Mouse (Mus musculus) small intestine, adult 2 months (tissue): Measurements from ENCODE around the gene Gmnc. TPM values are rescaled to one million over a fixed set of nuclear protein-coding genes. Genes with fewer than 3 reads are reported as not detected.

Experiments used
- H3K27ac ChIP-seq: fragments of 200-500 bp; 2 replicates; pipeline ENCODE4 v1.5.1; 2012; ENCODE audit warnings: low read depth, low read length, control low read depth, inconsistent platforms; ENCODE audit not compliant: insufficient read depth
- H3K27me3 ChIP-seq: fragments of 200-500 bp; 2 replicates; pipeline ENCODE4 v1.6.1; 2012; ENCODE audit warnings: mild to moderate bottlenecking, moderate library complexity, low read length, inconsistent platforms; ENCODE audit not compliant: control insufficient read depth, insufficient read depth
- H3K36me3 ChIP-seq: fragments of 200-500 bp; 2 replicates; pipeline ENCODE4 v1.6.1; 2012; ENCODE audit warnings: mild to moderate bottlenecking, low read length, control low read depth, inconsistent platforms; ENCODE audit not compliant: control insufficient read depth, insufficient read depth
- H3K4me1 ChIP-seq: fragments of 200-500 bp; 2 replicates; pipeline ENCODE4 v1.6.1; 2012; ENCODE audit warnings: low read length, inconsistent platforms, mixed read lengths; ENCODE audit not compliant: control insufficient read depth, insufficient read depth, insufficient read length
- H3K4me3 ChIP-seq: fragments of 200-500 bp; 2 replicates; pipeline ENCODE4 v1.5.1; 2012; ENCODE audit warnings: low read depth, mild to moderate bottlenecking, control low read depth, inconsistent platforms, low read length, moderate library complexity
- CTCF ChIP-seq: fragments of 200-500 bp; IDR thresholded peaks from 2 replicates; pipeline ENCODE4 v1.5.1; 2012; ENCODE audit warnings: low read depth, mild to moderate bottlenecking, control low read depth, inconsistent platforms, low read length, moderate library complexity, mixed read lengths; ENCODE audit not compliant: insufficient replicate concordance, insufficient read length; ENCODE audit errors: extremely low read depth
- POLR2A ChIP-seq: fragments of 200-500 bp; IDR thresholded peaks from 2 replicates; pipeline ENCODE4 v1.6.1; 2012; ENCODE audit warnings: low read depth, mild to moderate bottlenecking, control low read depth, inconsistent platforms, low read length, moderate library complexity
- WGBS: fragments of 180-500 bp; shearing (Covaris S2); methylation state at CpG from one replicate; pipeline ENCODE4 v1.1.7; 2018; 5-methylcytosine and 5-hydroxymethylcytosine counted together
- polyA plus RNA-seq: library from polyadenylated mRNA; depleted of rRNA; stranded (reverse); fragments of >200 nt; gene quantifications from 2 replicates; pipeline ENCODE4 v1.2.3, GENCODE M21; 2012; rRNA removed

Gmnc gene
- polyA plus RNA-seq = not detected in 2 replicates

GRCm38 (mm10) chr16:26991477-26992300 is at the start of gene Gmnc:
TSS of gene Gmnc (minus strand) at chr16:26991652.
- WGBS = 59% methylated on average over 13 of the region's 13 CpGs
- Histone ChIP-seq H3K4me1 (no peaks in the 10 kb centered on the region), H3K27me3 (no peaks in the 10 kb centered on the region), H3K36me3 (no peaks in the 10 kb centered on the region), H3K27ac (no peak within 1 kb of the TSS), H3K4me3 (no peak within 1 kb of the TSS)
- TF ChIP-seq POLR2A (no peak), CTCF (no peak)

GRCm38 (mm10) chr16:27027281-27027680 is 35.8 kb upstream of the Gmnc start:
- H3K36me3 ChIP-seq = no peaks in the 10 kb centered on the region
- H3K27ac ChIP-seq = no peak overlapping the region
- H3K4me1 ChIP-seq = no peaks in the 10 kb centered on the region
- WGBS = 93% methylated on average over 2 of the region's 2 CpGs
- no peak for TF ChIP-seq CTCF
- TF ChIP-seq POLR2A = no peak
- no peak overlapping the region for H3K4me3 ChIP-seq
- H3K27me3 ChIP-seq = no peaks in the 10 kb centered on the region

GRCm38 (mm10) chr16:27026226-27026625 is 34.8 kb upstream of the Gmnc start:
- H3K36me3 ChIP-seq = no peaks in the 10 kb centered on the region
- WGBS = 79% methylated on average over 4 of the region's 4 CpGs
- no peak for TF ChIP-seq CTCF
- no peak for TF ChIP-seq POLR2A
- H3K27ac ChIP-seq = no peak overlapping the region
- H3K4me3 ChIP-seq = no peak overlapping the region
- no peaks in the 10 kb centered on the region for H3K4me1 ChIP-seq
- no peaks in the 10 kb centered on the region for H3K27me3 ChIP-seq

- WGBS = 85% methylated on average over 2 of the region's 2 CpGs
- Histone ChIP-seq H3K4me3 (no peak overlapping the region), H3K36me3 (no peaks in the 10 kb centered on the region), H3K27ac (no peak overlapping the region), H3K27me3 (no peaks in the 10 kb centered on the region), H3K4me1 (no peaks in the 10 kb centered on the region)
- TF ChIP-seq CTCF (no peak), POLR2A (no peak)
Measured at GRCm38 (mm10) chr16:27022746-27023145, 31.3 kb upstream of the Gmnc start.

- no peaks in the 10 kb centered on the region for H3K4me1 ChIP-seq
- no peak overlapping the region for H3K4me3 ChIP-seq
- H3K27me3 ChIP-seq = no peaks in the 10 kb centered on the region
- no peaks in the 10 kb centered on the region for H3K36me3 ChIP-seq
- 53% methylated on average over 4 of the region's 4 CpGs for WGBS
- H3K27ac ChIP-seq = no peak overlapping the region
- TF ChIP-seq CTCF (no peak), POLR2A (no peak)
Measured at GRCm38 (mm10) chr16:27017309-27017708, 25.9 kb upstream of the Gmnc start.

- Histone ChIP-seq H3K27me3 (no peaks in the 10 kb centered on the region), H3K4me3 (no peak overlapping the region), H3K27ac (no peak overlapping the region), H3K4me1 (no peaks in the 10 kb centered on the region), H3K36me3 (no peaks in the 10 kb centered on the region)
- TF ChIP-seq CTCF = no peak
- TF ChIP-seq POLR2A = no peak
- WGBS = 83% methylated on average over 1 of the region's 1 CpGs
Measured at GRCm38 (mm10) chr16:27002714-27003113, 11.3 kb upstream of the Gmnc start.

GRCm38 (mm10) chr16:26999563-26999962 is 8.1 kb upstream of the Gmnc start:
- no peak for TF ChIP-seq CTCF
- no peak for TF ChIP-seq POLR2A
- H3K4me1 ChIP-seq = no peaks in the 10 kb centered on the region
- H3K27me3 ChIP-seq = no peaks in the 10 kb centered on the region
- no peak overlapping the region for H3K27ac ChIP-seq
- WGBS = 15% methylated on average over 2 of the region's 2 CpGs
- no peak overlapping the region for H3K4me3 ChIP-seq
- H3K36me3 ChIP-seq = no peaks in the 10 kb centered on the region
